ENCODE assay signal across 9 mouse cellular contexts in the genomic region with DNA sequence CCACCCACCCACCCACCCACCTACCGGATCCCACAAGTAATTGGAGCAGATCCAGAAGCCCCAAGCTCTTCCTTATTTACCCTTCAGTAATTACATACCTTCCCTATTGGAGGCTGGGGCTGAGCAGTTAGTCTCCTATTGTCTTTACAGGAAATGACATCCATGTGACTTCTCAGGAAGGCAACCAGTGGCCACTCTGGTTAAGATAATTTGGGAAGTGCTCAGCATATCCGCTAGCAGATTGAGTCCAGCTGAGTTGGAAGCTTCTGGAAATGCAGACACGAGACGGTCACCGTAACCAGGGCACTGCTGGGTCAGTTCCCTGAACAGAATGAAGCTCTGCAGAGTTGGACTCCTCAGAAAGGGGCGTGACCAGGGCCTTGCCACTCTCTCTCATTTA.
DNase-seq lines count a peak whose midpoint lies in the region; ATAC-seq and TF ChIP-seq lines count a peak whose summit lies in the region.
"Had no signal": no experiment of that assay in that cellular context is flagged by ENCODE, and none has a peak within 500 bp of the region (broad histone marks: within the 10 kb centered on the region; RNA-seq: fewer than 3 reads in every experiment).

No protein-coding gene starts in this region.

- peaks cover 27% of the 10 kb centered on the region for H3K4me1 ChIP-seq in heart, adult 2 months (ENCODE audit: control insufficient read depth, insufficient read depth, low read length)
- H3K4me1 ChIP-seq in lung, embryonic 15.5 days: peaks cover 17% of the 10 kb centered on the region
- peaks cover 2% of the 10 kb centered on the region; the same call in 1 of the 2 replicates for H3K4me1 ChIP-seq in midbrain, embryonic 11.5 days (ENCODE audit: control insufficient read depth, insufficient read depth, low read length)

- TF ChIP-seq POLR2A in heart, adult 2 months (IDR thresholded peaks at IDR 0.05; ENCODE audit: insufficient read depth, low read depth, low read length): 0 out of 2 replicates have a peak, but pooled peaks have one; percentile 32

- peak overlapping the region; percentile 13 for H3K9ac ChIP-seq in heart, adult 2 months (ENCODE audit: low read depth, low read length)
- no peak overlapping the region for H3K9ac ChIP-seq in lung, embryonic 15.5 days
- H3K9ac ChIP-seq in midbrain, embryonic 11.5 days (ENCODE audit: low read length): no peak overlapping the region

- peaks cover 4% of the 10 kb centered on the region for H3K36me3 ChIP-seq in heart, adult 2 months (ENCODE audit: control insufficient read depth, insufficient read depth, low read length)
- H3K36me3 ChIP-seq in lung, embryonic 15.5 days: no peaks in the 10 kb centered on the region
- no peaks in the 10 kb centered on the region for H3K36me3 ChIP-seq in midbrain, embryonic 11.5 days (ENCODE audit: control insufficient read depth, insufficient read depth, low read length)

- no peaks in the 10 kb centered on the region for H3K9me3 ChIP-seq in lung, embryonic 15.5 days
- H3K9me3 ChIP-seq in midbrain, embryonic 11.5 days (ENCODE audit: control insufficient read depth, low read length): no peaks in the 10 kb centered on the region

- no peak overlapping the region for H3K4me2 ChIP-seq in lung, embryonic 15.5 days
- H3K4me2 ChIP-seq in midbrain, embryonic 11.5 days: no peak overlapping the region

- no peak overlapping the region for H3K4me3 ChIP-seq in heart, adult 2 months
- H3K4me3 ChIP-seq in lung, embryonic 15.5 days: no peak overlapping the region
- no peak overlapping the region for H3K4me3 ChIP-seq in midbrain, embryonic 11.5 days (ENCODE audit: low read depth, low read length)
- H3K4me3 ChIP-seq: layer of hippocampus, adult 2 months had no signal

- DNase-seq in adrenal gland, adult 2 months: peak; percentile 26
- DNase-seq in adrenal gland, adult 8-10 months: no peak
- peak in 1 of 2 experiments; percentile 66 for DNase-seq in heart, adult 2 months
- DNase-seq in kidney, adult 8-10 months: peak; percentile 21 to 33
- no peak for DNase-seq in layer of hippocampus, adult 8-10 months (ENCODE audit: low spot score in 2 of 2)
- DNase-seq in ovary, postnatal 36 days (ENCODE audit: low spot score): no peak
- DNase-seq in midbrain, embryonic 11.5 days (ENCODE audit: low spot score, missing footprints): no peak

- H3K27me3 ChIP-seq in heart, adult 2 months (ENCODE audit: control insufficient read depth, insufficient read depth, low read length): no peaks in the 10 kb centered on the region
- H3K27me3 ChIP-seq in lung, embryonic 15.5 days: no peaks in the 10 kb centered on the region
- H3K27me3 ChIP-seq in midbrain, embryonic 11.5 days (ENCODE audit: control insufficient read depth, insufficient read depth, low read length): no peaks in the 10 kb centered on the region

- peak; percentile 48 for ATAC-seq in lung, embryonic 15.5 days (ENCODE audit: borderline replicate concordance, extremely low read depth, low FRiP score, low TSS enrichment)
- no peak for ATAC-seq in midbrain, embryonic 11.5 days (ENCODE audit: low FRiP score)

- intact Hi-C loops in heart, adult 2 months (cut with DNase I): loop anchor here (2.0 to 5.0 kb wide), 2 partner anchors 34 to 82 kb away; a partner anchor contains a TSS

- no peak for TF ChIP-seq EP300 in heart, adult 2 months (IDR thresholded peaks at IDR 0.05; ENCODE audit: insufficient read depth, low read depth, low read length)

- no peaks in the 10 kb centered on the region; the same call in 1 of the 2 replicates for H3K79me2 ChIP-seq in heart, adult 2 months (replicated peaks; ENCODE audit: control insufficient read depth, insufficient read depth, low read length)

- H3K27ac ChIP-seq in heart, adult 2 months: peak overlapping the region; percentile 86
- H3K27ac ChIP-seq in lung, embryonic 15.5 days: peak overlapping the region; percentile 83
- no peak overlapping the region for H3K27ac ChIP-seq in midbrain, embryonic 11.5 days (ENCODE audit: low read depth, low read length)

- 24% methylated on average over 6 of the region's 6 CpGs for WGBS in heart, adult 2 months
- WGBS in lung, embryonic 15.5 days: 65% methylated on average over 6 of the region's 6 CpGs
- 82% methylated on average over 6 of the region's 6 CpGs for WGBS in midbrain, embryonic 11.5 days

- TF ChIP-seq CTCF in heart, adult 2 months (IDR thresholded peaks at IDR 0.05): no peak

Comparison
In these comparisons a context has a peak if more than half of its experiments do, and no peak if none do; other contexts are left out.
1. DNase-seq: peak in adrenal gland, adult 2 months (single experiment) and kidney, adult 8-10 months (2 of 2); none in adrenal gland, adult 8-10 months (single experiment), layer of hippocampus, adult 8-10 months (0 of 2), ovary, postnatal 36 days (single experiment) and midbrain, embryonic 11.5 days (single experiment).